Mouse (Mus musculus) WW6 (cell line): Measurements from ENCODE around the gene Ap1s2.

Source experiments
- DNase-seq: peaks from one replicate; pipeline ENCODE4 v3.0.0-alpha.2; 2013; ENCODE audit warnings: low read depth, low spot score

Ap1s2 gene

GRCm38 (mm10) chrX:163981092-163981491 is 72.3 kb downstream of the Ap1s2 start:
- DNase-seq: no peak

- no peak for DNase-seq
Measured at GRCm38 (mm10) chrX:163981500-163981899, 72.7 kb downstream of the Ap1s2 start.

- DNase-seq: no peak
Measured at GRCm38 (mm10) chrX:163982129-163982528, 73.3 kb downstream of the Ap1s2 start.
